Mouse (Mus musculus): ENCODE measurements around the gene Ccl25.

GRCm38 (mm10) chr8:4367808-4368207, 42.8 kb downstream of the Ccl25 start:
- TF ChIP-seq POLR2A (IDR thresholded peaks at IDR 0.05; ENCODE audit: low read depth, low read length) (no peak), ETS1 (conservative IDR thresholded peaks at IDR 0.05; ENCODE audit: low read depth, low read length) (no peak)
